Mouse (Mus musculus): ENCODE results near the gene Gzma.

Gzma gene

GRCm38 (mm10) chr13:113045458-113046110 is 55.2 kb downstream of the Gzma start:
- peak; percentile 41 for DNase-seq

GRCm38 (mm10) chr13:113044876-113045275 is 55.9 kb downstream of the Gzma start:
- no peak for DNase-seq

Measured in embryo, embryonic 11 days (tissue).